Mouse (Mus musculus) heart, embryonic 10.5 days (tissue): ENCODE measurements around the gene Trabd2b. TPM values are rescaled to one million over a fixed set of nuclear protein-coding genes. Genes with fewer than 3 reads are reported as not detected.
A peak's percentile ranks its signal among the peaks of the same experiment; 100 is the strongest.

ENCODE experiments used
- DNase-seq: peaks from one replicate; pipeline ENCODE4 v3.0.0-alpha.2; 2017; ENCODE audit warnings: low spot score
- H3K27ac ChIP-seq: fragments of 300-500 bp; sonication (generic); 2 replicates; pipeline ENCODE4 v1.5.1; 2016; ENCODE audit warnings: mild to moderate bottlenecking
- H3K27me3 ChIP-seq: fragments of 300-500 bp; sonication (generic); 2 replicates; pipeline ENCODE4 v1.6.1; 2016; ENCODE audit warnings: mild to moderate bottlenecking; ENCODE audit not compliant: poor library complexity, insufficient read depth, severe bottlenecking
- H3K36me3 ChIP-seq: fragments of 300-500 bp; sonication (generic); 2 replicates; pipeline ENCODE4 v1.6.1; 2016; ENCODE audit warnings: mild to moderate bottlenecking, moderate library complexity
- H3K4me1 ChIP-seq: fragments of 300-500 bp; sonication (generic); 2 replicates; pipeline ENCODE4 v1.6.1; 2016; ENCODE audit warnings: mild to moderate bottlenecking
- H3K4me3 ChIP-seq: fragments of 300-500 bp; sonication (generic); 2 replicates; pipeline ENCODE4 v1.5.1; 2016; ENCODE audit warnings: mild to moderate bottlenecking, moderate library complexity
- H3K9me3 ChIP-seq: fragments of 300-500 bp; sonication (generic); 2 replicates; pipeline ENCODE4 v1.6.1; 2016; ENCODE audit warnings: mild to moderate bottlenecking, moderate library complexity
- WGBS: fragments of 180-500 bp; shearing (Covaris S2); methylation state at CpG from one replicate; pipeline ENCODE4 v1.1.7; 2016; 5-methylcytosine and 5-hydroxymethylcytosine counted together
- polyA plus RNA-seq: library from polyadenylated mRNA; unstranded; fragments of >200 nt; fragmentation: Nextera tagmentation; extraction: Ambion mirVana; gene quantifications from 2 replicates; pipeline ENCODE4 v1.2.1, GENCODE M21; 2016

Trabd2b gene
- polyA plus RNA-seq, 1 experiment from 2014 or later, result 2.2 TPM

DNA sequence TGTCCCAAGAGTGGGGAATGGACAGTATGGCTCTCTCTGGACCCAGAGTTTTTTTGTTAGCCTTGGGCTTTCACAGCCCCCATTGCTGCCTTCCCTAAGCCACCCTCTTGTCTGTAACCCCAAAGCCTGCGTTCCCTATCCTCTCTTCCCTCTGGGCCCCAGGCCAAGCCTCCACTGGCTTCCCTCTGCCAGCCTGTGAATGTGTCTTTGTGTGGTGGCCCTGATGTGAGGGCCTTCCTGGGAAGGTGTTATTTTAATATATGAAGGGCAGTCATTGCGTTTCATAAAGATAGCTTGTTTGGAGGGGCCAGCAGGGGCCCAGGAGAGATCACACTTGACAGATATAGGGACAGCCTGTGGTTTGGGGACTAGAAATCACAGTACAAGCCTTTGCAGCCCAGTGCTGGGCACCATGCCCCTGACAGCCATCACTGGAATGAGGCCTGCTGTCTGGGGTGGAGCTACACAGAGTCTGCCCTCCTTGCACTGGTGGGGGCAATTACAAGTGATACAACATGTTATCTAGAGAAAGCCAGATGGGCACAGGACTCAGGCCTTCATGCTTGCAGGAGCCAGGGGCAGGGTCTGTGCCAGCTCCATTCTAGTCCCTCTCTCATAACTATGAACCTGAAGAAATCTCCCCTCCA lies 80.5 kb downstream of the Trabd2b start:
- no peaks in the 10 kb centered on the region for H3K36me3 ChIP-seq
- DNase-seq, result no peak
- H3K27me3 ChIP-seq, result peaks cover 75% of the 10 kb centered on the region
- H3K9me3 ChIP-seq, result no peaks in the 10 kb centered on the region
- H3K4me1 ChIP-seq, result peaks cover 29% of the 10 kb centered on the region
- no peak overlapping the region for H3K27ac ChIP-seq
- no peak overlapping the region for H3K4me3 ChIP-seq
- WGBS, result 76% methylated on average over 2 of the region's 2 CpGs

DNA sequence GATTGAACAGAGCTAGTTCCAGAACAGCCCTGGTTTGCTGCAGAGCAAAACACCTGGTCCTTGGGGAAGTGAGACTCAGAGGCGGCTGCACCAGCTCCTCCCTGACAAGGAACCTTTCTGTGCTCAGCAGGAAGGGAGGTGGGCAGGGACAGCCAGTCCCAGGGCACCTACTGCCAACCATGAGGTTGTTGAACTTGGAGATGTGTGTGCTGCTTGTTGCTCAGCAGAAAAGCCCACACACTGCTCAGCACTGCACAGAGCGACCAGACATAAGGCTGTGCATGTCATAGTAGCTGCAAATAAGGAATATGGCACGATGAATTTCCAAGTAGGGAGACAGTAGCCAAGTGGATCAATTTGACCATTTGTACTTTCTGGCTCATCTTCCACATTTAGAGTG lies 81.2 kb downstream of the Trabd2b start:
- Histone ChIP-seq H3K27ac (no peak overlapping the region), H3K4me1 (peaks cover 29% of the 10 kb centered on the region), H3K4me3 (no peak overlapping the region), H3K36me3 (no peaks in the 10 kb centered on the region), H3K9me3 (no peaks in the 10 kb centered on the region), H3K27me3 (peaks cover 75% of the 10 kb centered on the region)
- 78% methylated on average over 3 of the region's 3 CpGs for WGBS
- no peak for DNase-seq

DNA sequence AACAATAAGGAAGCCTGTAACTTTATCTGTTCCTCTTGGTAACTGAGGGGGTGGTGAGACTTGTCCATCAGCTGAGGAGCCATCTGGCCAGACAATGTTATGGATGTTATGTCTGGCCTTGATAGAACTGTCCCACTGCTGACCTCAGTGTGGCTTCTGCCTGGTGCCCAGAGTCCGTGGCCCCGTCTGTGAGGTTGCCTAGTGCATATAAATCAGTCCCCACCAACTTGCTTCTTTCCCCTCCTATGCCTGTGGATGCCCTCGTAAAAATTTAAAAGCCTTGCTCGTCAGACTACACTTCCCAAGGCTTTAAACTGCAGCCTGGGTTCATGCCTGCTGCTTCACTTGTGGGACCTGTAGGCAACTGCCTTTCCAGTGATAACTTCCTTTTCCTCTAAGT lies 85.6 kb downstream of the Trabd2b start:
- no peak for DNase-seq
- Histone ChIP-seq H3K36me3 (no peaks in the 10 kb centered on the region), H3K4me1 (peaks cover 6% of the 10 kb centered on the region), H3K4me3 (no peak overlapping the region), H3K9me3 (no peaks in the 10 kb centered on the region), H3K27ac (no peak overlapping the region), H3K27me3 (peaks cover 99% of the 10 kb centered on the region)
- WGBS, result 75% methylated on average over 4 of the region's 4 CpGs

DNA sequence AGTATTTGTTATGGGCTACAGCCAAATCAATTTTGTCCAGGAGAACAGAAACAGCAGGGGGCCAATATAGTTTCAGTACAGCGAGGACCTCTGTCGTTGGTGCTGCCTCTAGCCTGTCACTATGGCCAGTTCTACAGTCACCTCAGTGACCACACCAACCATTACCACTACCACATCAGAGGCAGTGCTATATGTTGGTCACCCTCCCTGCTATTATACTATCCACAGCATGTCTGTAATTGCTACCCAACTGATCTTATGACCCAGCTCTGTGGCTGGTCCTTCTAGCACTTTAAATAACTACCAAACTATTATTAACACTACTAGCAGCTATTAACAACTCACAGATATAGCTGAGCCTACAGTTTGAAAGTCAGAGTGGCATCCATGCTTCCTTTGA lies 87.5 kb downstream of the Trabd2b start:
- DNase-seq, result no peak
- no peaks in the 10 kb centered on the region for H3K9me3 ChIP-seq
- WGBS, result 69% methylated on average over 2 of the region's 2 CpGs
- no peak overlapping the region for H3K27ac ChIP-seq
- H3K4me3 ChIP-seq, result no peak overlapping the region
- no peaks in the 10 kb centered on the region for H3K4me1 ChIP-seq
- peaks cover 99% of the 10 kb centered on the region for H3K27me3 ChIP-seq
- no peaks in the 10 kb centered on the region for H3K36me3 ChIP-seq

DNA sequence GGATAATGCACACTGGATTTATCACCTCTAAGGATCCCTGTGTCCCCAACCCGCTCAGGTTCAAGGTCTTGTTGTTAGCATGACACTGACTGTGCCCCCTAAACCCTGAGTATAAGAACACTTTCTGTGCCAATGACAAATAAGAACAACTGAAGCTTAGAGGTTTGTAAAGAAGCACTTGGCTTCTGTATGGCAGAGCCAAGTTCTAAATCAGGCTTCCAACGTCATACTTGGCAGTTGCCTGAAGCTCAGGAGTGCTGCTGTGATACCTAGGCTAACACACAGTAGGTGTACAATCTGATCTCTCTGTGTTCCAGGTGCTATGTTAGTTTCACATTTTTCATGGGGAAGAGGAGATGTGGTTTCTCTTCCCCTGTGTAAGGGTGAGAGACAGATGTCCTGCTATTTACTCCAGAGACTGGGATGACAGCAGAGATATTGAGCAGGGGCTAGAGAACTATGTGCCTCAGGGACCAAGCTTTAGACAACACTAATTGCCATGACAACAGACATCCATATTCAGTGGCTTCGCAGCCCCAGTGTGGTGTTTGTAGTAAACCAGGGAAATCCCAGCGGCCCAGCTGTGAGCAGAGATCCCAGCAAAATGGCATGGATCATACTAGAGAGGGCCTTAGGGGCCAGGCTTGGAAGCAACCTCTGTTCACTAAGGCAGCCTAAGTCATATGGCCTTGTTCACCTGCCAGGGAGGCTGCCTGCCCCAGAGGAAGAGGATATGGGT lies 89.3 kb downstream of the Trabd2b start:
- Histone ChIP-seq H3K4me1 (peaks cover 8% of the 10 kb centered on the region), H3K4me3 (no peak overlapping the region), H3K9me3 (no peaks in the 10 kb centered on the region), H3K27ac (no peak overlapping the region), H3K27me3 (peaks cover 91% of the 10 kb centered on the region), H3K36me3 (no peaks in the 10 kb centered on the region)
- WGBS, result 71% methylated on average over 4 of the region's 4 CpGs
- no peak for DNase-seq

DNA sequence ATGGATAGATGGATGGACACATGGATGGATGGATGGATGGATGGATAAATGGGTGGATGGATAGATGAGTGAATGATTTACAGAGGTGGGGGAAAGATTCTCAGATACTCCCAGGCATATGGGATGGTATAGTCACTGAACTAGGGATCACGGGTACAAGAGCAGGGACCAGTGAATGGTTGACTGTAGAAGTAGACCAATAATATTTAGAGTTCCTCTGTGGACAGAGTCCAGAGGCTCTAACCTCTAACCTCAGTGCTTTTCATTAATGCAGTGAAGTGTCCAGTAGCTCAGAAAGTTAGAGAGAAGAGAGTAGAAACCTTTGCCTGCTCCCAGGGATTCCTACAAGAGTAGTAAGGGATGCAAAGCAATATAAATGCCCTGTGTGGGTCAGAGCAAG lies 93.1 kb downstream of the Trabd2b start:
- Histone ChIP-seq H3K9me3 (no peaks in the 10 kb centered on the region), H3K4me1 (peaks cover 22% of the 10 kb centered on the region), H3K27ac (no peak overlapping the region), H3K4me3 (no peak overlapping the region), H3K27me3 (peaks cover 79% of the 10 kb centered on the region), H3K36me3 (no peaks in the 10 kb centered on the region)
- DNase-seq, result no peak
- WGBS, result 84% methylated on average over 1 of the region's 1 CpGs

DNA sequence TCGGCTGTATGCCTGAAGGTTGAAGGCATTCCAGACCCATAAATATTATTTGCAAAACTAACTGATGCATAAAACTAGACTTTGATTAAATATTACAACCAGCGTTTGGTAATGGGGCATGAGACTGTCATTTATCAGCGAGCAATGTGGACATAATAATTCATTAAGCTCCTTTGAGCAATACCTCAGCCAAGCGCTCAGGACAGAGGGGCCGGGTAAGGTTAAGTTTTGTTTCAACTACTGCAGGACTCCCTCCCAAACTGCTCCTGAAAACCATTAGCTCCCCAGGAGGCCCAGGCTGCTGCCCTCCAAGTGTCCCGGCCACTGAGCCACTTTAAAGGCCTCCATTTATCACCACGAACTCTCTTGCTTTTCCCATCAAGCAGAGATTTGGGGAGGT lies 93.8 kb downstream of the Trabd2b start:
- no peaks in the 10 kb centered on the region for H3K36me3 ChIP-seq
- peaks cover 77% of the 10 kb centered on the region for H3K27me3 ChIP-seq
- H3K9me3 ChIP-seq, result no peaks in the 10 kb centered on the region
- peaks cover 24% of the 10 kb centered on the region for H3K4me1 ChIP-seq
- H3K27ac ChIP-seq, result no peak overlapping the region
- no peak for DNase-seq
- H3K4me3 ChIP-seq, result no peak overlapping the region
- WGBS, result 65% methylated on average over 7 of the region's 7 CpGs

DNA sequence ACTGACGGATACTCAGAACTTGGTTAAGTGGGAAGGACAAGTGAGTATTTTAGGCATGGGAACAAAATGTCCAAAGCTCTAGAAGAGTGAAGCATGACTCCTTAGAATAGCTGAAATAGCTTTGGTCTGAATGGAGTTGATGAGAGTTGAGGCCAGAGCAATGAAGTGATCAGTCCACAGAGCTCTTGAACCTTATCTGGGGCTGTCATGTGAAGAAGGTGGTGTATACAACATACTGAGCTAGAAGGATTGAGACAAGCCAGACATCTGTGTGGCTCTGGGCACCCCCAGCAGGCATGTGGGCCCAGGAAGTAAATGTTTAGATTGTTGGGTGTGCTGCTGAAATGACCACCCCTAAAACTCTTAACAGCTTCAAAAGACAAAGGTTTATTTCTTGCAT lies 94.5 kb downstream of the Trabd2b start:
- H3K4me3 ChIP-seq, result no peak overlapping the region
- peaks cover 77% of the 10 kb centered on the region for H3K27me3 ChIP-seq
- no peak for DNase-seq
- peaks cover 24% of the 10 kb centered on the region for H3K4me1 ChIP-seq
- 43% methylated on average over 1 of the region's 1 CpGs for WGBS
- H3K9me3 ChIP-seq, result no peaks in the 10 kb centered on the region
- H3K27ac ChIP-seq, result no peak overlapping the region
- H3K36me3 ChIP-seq, result no peaks in the 10 kb centered on the region

DNA sequence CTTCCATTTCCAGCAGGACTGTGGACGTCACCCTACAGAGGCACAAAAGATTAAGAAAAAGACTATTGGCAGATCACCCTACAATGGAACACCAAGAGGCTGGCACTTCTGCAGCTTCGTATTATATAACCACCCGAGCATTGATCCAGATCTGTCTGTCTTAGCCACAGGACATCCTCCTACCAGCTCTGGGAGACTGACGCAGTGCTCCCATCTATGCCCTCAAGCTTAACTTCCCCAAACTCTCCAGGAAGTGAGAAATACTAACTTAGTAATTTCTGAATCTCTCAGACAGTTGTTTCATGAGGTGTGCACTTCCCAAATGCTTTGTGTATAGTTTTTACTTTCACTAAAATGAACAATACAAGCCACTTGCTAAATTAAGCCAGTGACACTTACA lies 95.1 kb downstream of the Trabd2b start:
- Histone ChIP-seq H3K4me1 (peaks cover 24% of the 10 kb centered on the region), H3K27me3 (peaks cover 71% of the 10 kb centered on the region), H3K36me3 (no peaks in the 10 kb centered on the region), H3K27ac (no peak overlapping the region), H3K9me3 (no peaks in the 10 kb centered on the region), H3K4me3 (no peak overlapping the region)
- WGBS, result 75% methylated on average over 4 of the region's 4 CpGs
- DNase-seq, result no peak

DNA sequence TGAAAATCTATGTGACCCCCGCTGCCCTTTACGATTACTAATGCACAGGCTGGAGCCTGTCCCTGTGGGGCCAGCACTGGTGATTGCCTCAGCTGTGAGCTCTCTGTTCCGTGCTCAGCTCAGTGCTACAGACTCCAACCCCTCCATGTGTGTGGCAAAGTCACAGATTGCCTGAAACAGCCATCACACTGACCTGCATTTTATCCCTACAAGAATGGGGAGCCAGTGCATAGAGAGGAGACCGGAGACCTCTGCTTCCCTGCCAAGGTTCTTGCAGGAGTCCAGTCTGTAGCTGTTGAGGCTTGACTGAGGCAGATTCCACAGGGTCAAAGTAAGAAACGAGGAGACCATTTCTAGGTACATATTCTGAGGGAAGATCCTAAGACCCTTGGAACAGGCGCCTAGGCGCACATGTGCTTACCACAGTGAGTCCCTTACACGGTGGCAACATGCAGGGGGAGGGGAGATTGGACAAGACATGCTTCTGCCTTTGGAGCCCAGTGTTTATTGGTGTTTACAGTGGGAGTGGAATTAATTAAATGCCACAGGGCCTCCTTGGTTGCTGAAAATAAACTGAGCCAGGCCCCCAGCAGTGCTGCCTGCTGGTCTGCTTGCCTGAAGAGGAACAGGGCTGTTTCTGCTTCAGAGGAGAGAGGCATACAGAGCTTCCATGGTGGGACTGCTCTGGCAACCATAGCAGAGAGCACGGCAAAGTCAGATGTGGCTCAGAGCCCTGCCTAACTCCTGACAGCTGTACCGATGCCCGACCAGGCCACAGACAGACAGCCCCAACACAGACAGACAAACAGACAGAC lies 97.9 kb downstream of the Trabd2b start:
- H3K36me3 ChIP-seq, result no peaks in the 10 kb centered on the region
- H3K27ac ChIP-seq, result peak overlapping the region; percentile 36; the same call in 1 of the 2 replicates
- no peak overlapping the region for H3K4me3 ChIP-seq
- H3K4me1 ChIP-seq, result peaks cover 24% of the 10 kb centered on the region
- peaks cover 55% of the 10 kb centered on the region for H3K27me3 ChIP-seq
- 54% methylated on average over 11 of the region's 11 CpGs for whole genome bisulfite sequencing
- DNase-seq, result peak; percentile 69
- H3K9me3 ChIP-seq, result no peaks in the 10 kb centered on the region

DNA sequence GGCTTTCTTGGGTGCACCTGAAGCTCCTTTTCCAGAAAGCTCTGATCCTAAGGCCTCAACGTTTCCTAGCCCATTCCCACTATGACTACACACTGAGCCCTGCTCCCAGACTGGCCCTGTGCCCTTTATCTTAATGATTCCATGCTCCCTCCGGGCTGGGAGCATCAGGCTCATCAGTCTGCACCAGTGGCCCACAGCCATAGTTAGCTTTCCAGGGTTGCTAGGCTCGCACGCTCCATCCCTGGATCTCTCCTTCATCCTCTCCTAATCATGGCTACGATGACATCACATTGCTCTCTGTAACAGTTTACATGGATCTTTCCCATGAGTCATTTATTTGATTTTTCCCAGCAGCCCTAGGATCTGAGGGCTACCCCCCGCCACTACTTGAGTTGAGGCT lies 103.1 kb downstream of the Trabd2b start:
- Histone ChIP-seq H3K9me3 (no peaks in the 10 kb centered on the region), H3K36me3 (no peaks in the 10 kb centered on the region), H3K27ac (no peak overlapping the region), H3K4me3 (no peak overlapping the region), H3K27me3 (peaks cover 69% of the 10 kb centered on the region), H3K4me1 (peaks cover 2% of the 10 kb centered on the region)
- peak; percentile 55 for DNase-seq
- 77% methylated on average over 6 of the region's 6 CpGs for WGBS

DNA sequence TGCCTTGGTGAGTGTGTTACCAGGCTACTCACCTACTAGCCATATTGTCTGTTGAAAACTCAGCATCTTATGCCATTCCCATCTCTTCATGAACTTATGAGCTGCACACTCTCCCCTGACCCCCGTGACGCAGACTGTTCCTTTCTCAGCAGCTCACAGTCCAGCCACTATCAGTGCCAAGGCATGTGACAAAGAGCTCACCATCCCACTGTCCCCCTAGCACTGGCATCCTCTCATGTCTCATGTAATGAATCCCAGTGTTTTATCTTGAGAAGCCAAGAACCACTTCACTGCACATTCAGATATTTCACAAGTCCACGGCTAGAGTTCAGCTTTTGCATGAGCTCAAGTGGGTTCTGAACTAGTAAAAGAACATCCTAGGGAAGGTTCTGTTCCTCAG lies 105.1 kb downstream of the Trabd2b start:
- DNase-seq, result no peak
- H3K27ac ChIP-seq, result no peak overlapping the region
- peaks cover 66% of the 10 kb centered on the region for H3K27me3 ChIP-seq
- H3K4me3 ChIP-seq, result no peak overlapping the region
- no peaks in the 10 kb centered on the region for H3K36me3 ChIP-seq
- 70% methylated on average over 3 of the region's 3 CpGs for WGBS
- H3K4me1 ChIP-seq, result peaks cover 10% of the 10 kb centered on the region
- no peaks in the 10 kb centered on the region for H3K9me3 ChIP-seq

DNA sequence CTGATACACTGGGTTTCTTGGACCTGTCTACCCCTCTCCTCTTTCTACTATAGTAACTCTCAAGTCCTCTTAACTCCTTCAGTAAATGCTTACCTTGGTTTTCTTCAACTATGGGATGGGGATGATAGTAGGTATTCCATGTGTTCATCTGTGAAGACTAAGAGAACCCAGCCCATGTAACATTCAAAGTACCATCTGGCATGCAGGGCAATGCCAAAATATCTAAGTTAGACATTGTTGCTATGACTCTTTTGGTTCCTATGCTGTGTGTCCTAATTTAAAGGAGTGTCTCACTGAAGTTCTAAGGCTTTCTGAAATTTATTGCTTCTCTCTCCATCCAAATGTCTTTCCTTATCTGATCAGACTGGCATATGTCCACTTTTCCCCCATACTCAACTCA lies 106.6 kb downstream of the Trabd2b start:
- Histone ChIP-seq H3K4me1 (peaks cover 15% of the 10 kb centered on the region), H3K27ac (no peak overlapping the region), H3K4me3 (no peak overlapping the region), H3K36me3 (no peaks in the 10 kb centered on the region), H3K27me3 (peaks cover 76% of the 10 kb centered on the region), H3K9me3 (no peaks in the 10 kb centered on the region)
- DNase-seq, result no peak
